Mouse (Mus musculus): ENCODE measurements around the gene Mical1.

The Mical1 gene

GRCm38 (mm10) chr10:41519640-41520409 is 43.7 kb downstream of the Mical1 start:
- no peak for DNase-seq (ENCODE audit: extremely low spot score, low spot score)

GRCm38 (mm10) chr10:41520410-41520673 is 44.2 kb downstream of the Mical1 start:
- DNase-seq (ENCODE audit: extremely low spot score, low spot score), result no peak

- DNase-seq (ENCODE audit: extremely low spot score, low spot score), result no peak
These were observed 47.3 kb downstream of the Mical1 start for GRCm38 (mm10) chr10:41523386-41523785.

- no peak for DNase-seq (ENCODE audit: extremely low spot score, low spot score)
These were observed 49.6 kb downstream of the Mical1 start for GRCm38 (mm10) chr10:41525696-41526095.

GRCm38 (mm10) chr10:41529972-41530371 is 53.9 kb downstream of the Mical1 start:
- no peak for DNase-seq (ENCODE audit: extremely low spot score, low spot score)

- no peak for DNase-seq (ENCODE audit: extremely low spot score, low spot score)
These were observed 59.9 kb downstream of the Mical1 start for GRCm38 (mm10) chr10:41535991-41536390.
